Mouse (Mus musculus) midbrain, embryonic 16.5 days (tissue): ENCODE measurements around the gene Trappc10. TPM values are rescaled to one million over a fixed set of nuclear protein-coding genes. Genes with fewer than 3 reads are reported as not detected.

ENCODE experiments used
- ATAC-seq: fragments of 200-750 bp; cut with Nextera tagmentation; 2 replicates; pipeline ENCODE4 v1.8.0; 2017; ENCODE audit warnings: moderate TSS enrichment
- H3K27ac ChIP-seq: fragments of 300-500 bp; sonication (generic); 2 replicates; pipeline ENCODE4 v1.5.1; 2014; ENCODE audit warnings: mild to moderate bottlenecking, low read length, mixed read lengths
- H3K27me3 ChIP-seq: fragments of 300-500 bp; sonication (generic); 2 replicates; pipeline ENCODE4 v1.6.1; 2014; ENCODE audit warnings: low read depth, low read length, mixed read lengths; ENCODE audit not compliant: control insufficient read depth, insufficient read depth
- H3K36me3 ChIP-seq: fragments of 300-500 bp; sonication (generic); 2 replicates; pipeline ENCODE4 v1.6.1; 2014; ENCODE audit warnings: mild to moderate bottlenecking, low read length, moderate library complexity, mixed read lengths; ENCODE audit not compliant: control insufficient read depth, insufficient read depth
- H3K4me1 ChIP-seq: fragments of 300-500 bp; sonication (generic); 2 replicates; pipeline ENCODE4 v1.6.1; 2014; ENCODE audit warnings: mild to moderate bottlenecking, low read length, mixed read lengths; ENCODE audit not compliant: control insufficient read depth, insufficient read depth
- H3K4me2 ChIP-seq: fragments of 300-500 bp; sonication (generic); 2 replicates; pipeline ENCODE4 v1.6.1; 2014; ENCODE audit warnings: mild to moderate bottlenecking, low read length, mixed read lengths
- H3K4me3 ChIP-seq: fragments of 300-500 bp; sonication (generic); 2 replicates; pipeline ENCODE4 v1.5.1; 2014; ENCODE audit warnings: low read depth, mild to moderate bottlenecking, low read length, moderate library complexity, mixed read lengths
- H3K9ac ChIP-seq: fragments of 300-500 bp; sonication (generic); 2 replicates; pipeline ENCODE4 v1.6.1; 2014; ENCODE audit warnings: low read depth, low read length, mixed read lengths
- H3K9me3 ChIP-seq: fragments of 300-500 bp; sonication (generic); replicated peaks from 2 replicates; pipeline ENCODE4 v1.6.1; 2014; ENCODE audit warnings: mild to moderate bottlenecking, low read length, mixed read lengths; ENCODE audit not compliant: control insufficient read depth, poor library complexity, severe bottlenecking
- WGBS: fragments of 180-500 bp; shearing (Covaris S2); extraction: QIAGEN DNeasy Blood & Tissue Kit; methylation state at CpG from one replicate; pipeline ENCODE4 v1.1.7; 2014; 5-methylcytosine and 5-hydroxymethylcytosine counted together
- polyA plus RNA-seq: library from polyadenylated mRNA; unstranded; fragments of >200 nt; fragmentation: Nextera tagmentation; extraction: Ambion mirVana; gene quantifications from 2 replicates; pipeline ENCODE4 v1.2.1, GENCODE M21; 2015

Trappc10 gene
- polyA plus RNA-seq, 1 experiment from 2014 or later = 22.4 TPM

- Histone ChIP-seq H3K4me1 (no peaks in the 10 kb centered on the region), H3K9me3 (no peaks in the 10 kb centered on the region), H3K27me3 (no peaks in the 10 kb centered on the region), H3K27ac (no peak overlapping the region), H3K36me3 (peaks cover 5% of the 10 kb centered on the region; the same call in 1 of the 2 replicates), H3K9ac (no peak overlapping the region), H3K4me3 (no peak overlapping the region), H3K4me2 (no peak overlapping the region)
- no peak for ATAC-seq
- WGBS = 90% methylated on average over 8 of the region's 8 CpGs
Observed at GRCm38 (mm10) chr10:78227875-78228559, 16.4 kb downstream of the Trappc10 start.

DNA sequence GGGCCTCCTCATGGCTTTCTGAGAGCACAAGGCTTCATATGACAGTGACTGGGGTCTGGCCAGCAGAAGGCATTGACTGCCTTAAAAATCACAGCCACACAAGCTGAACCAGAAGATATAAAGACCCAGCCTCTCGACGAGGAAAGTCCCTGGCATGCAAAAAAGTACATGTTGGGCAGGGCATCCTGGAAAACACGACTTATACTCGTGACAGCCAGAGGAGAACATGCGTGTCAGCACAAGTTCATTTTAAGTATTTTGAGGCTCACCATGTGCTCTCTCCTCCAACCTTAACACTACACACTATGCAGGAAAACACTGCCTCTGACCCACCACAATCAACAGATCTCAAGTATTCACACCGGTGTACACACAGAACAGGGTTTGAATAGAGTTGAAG, 20.3 kb downstream of the Trappc10 start:
- Histone ChIP-seq H3K4me1 (no peaks in the 10 kb centered on the region), H3K9me3 (no peaks in the 10 kb centered on the region), H3K9ac (no peak overlapping the region), H3K4me3 (no peak overlapping the region), H3K27ac (no peak overlapping the region), H3K36me3 (peaks cover 11% of the 10 kb centered on the region), H3K4me2 (no peak overlapping the region), H3K27me3 (no peaks in the 10 kb centered on the region)
- no peak for ATAC-seq
- 93% methylated on average over 6 of the region's 6 CpGs for WGBS

GRCm38 (mm10) chr10:78222908-78223307, 21.5 kb downstream of the Trappc10 start:
- Histone ChIP-seq H3K9ac (no peak overlapping the region), H3K4me1 (no peaks in the 10 kb centered on the region), H3K27me3 (no peaks in the 10 kb centered on the region), H3K4me2 (no peak overlapping the region), H3K9me3 (no peaks in the 10 kb centered on the region), H3K4me3 (no peak overlapping the region), H3K36me3 (peaks cover 13% of the 10 kb centered on the region), H3K27ac (no peak overlapping the region)
- ATAC-seq = no peak
- 81% methylated on average over 4 of the region's 4 CpGs for WGBS

- H3K4me1 ChIP-seq = no peaks in the 10 kb centered on the region
- ATAC-seq = no peak
- peaks cover 24% of the 10 kb centered on the region for H3K36me3 ChIP-seq
- H3K9ac ChIP-seq = no peak overlapping the region
- 91% methylated on average over 7 of the region's 7 CpGs for WGBS
- no peaks in the 10 kb centered on the region for H3K27me3 ChIP-seq
- H3K4me3 ChIP-seq = no peak overlapping the region
- no peak overlapping the region for H3K4me2 ChIP-seq
- no peaks in the 10 kb centered on the region for H3K9me3 ChIP-seq
- no peak overlapping the region for H3K27ac ChIP-seq
Observed at GRCm38 (mm10) chr10:78221315-78221714, 23.1 kb downstream of the Trappc10 start.

GRCm38 (mm10) chr10:78219528-78219927, 24.9 kb downstream of the Trappc10 start:
- Histone ChIP-seq H3K36me3 (peaks cover 33% of the 10 kb centered on the region), H3K4me3 (no peak overlapping the region), H3K9me3 (no peaks in the 10 kb centered on the region), H3K4me1 (no peaks in the 10 kb centered on the region), H3K27ac (no peak overlapping the region), H3K9ac (no peak overlapping the region), H3K4me2 (no peak overlapping the region), H3K27me3 (no peaks in the 10 kb centered on the region)
- no peak for ATAC-seq
- 92% methylated on average over 1 of the region's 1 CpGs for WGBS

DNA sequence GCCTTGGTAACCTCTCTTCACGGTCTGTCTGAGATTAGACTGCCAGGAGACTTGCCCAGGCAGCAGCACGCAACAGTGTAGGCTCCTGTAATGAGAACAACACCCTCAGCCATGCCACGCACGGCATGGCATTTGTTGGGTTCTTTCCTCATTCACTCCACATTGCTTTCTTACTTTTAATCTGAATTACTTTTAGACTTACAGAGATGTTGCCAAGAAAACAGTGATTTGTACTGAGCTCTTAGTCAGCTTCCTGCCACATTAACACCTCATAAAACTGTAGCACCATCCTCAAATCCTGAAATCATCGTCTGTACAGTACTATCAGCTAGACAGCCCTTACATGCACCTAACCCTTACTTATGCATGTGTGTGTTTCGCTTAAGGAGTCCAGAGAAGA, 25.9 kb downstream of the Trappc10 start:
- no peak overlapping the region for H3K4me2 ChIP-seq
- H3K27me3 ChIP-seq = no peaks in the 10 kb centered on the region
- H3K4me3 ChIP-seq = no peak overlapping the region
- no peak overlapping the region for H3K9ac ChIP-seq
- no peak overlapping the region for H3K27ac ChIP-seq
- H3K36me3 ChIP-seq = peaks cover 41% of the 10 kb centered on the region
- no peaks in the 10 kb centered on the region for H3K9me3 ChIP-seq
- no peaks in the 10 kb centered on the region for H3K4me1 ChIP-seq
- no peak for ATAC-seq
- 94% methylated on average over 6 of the region's 6 CpGs for WGBS

DNA sequence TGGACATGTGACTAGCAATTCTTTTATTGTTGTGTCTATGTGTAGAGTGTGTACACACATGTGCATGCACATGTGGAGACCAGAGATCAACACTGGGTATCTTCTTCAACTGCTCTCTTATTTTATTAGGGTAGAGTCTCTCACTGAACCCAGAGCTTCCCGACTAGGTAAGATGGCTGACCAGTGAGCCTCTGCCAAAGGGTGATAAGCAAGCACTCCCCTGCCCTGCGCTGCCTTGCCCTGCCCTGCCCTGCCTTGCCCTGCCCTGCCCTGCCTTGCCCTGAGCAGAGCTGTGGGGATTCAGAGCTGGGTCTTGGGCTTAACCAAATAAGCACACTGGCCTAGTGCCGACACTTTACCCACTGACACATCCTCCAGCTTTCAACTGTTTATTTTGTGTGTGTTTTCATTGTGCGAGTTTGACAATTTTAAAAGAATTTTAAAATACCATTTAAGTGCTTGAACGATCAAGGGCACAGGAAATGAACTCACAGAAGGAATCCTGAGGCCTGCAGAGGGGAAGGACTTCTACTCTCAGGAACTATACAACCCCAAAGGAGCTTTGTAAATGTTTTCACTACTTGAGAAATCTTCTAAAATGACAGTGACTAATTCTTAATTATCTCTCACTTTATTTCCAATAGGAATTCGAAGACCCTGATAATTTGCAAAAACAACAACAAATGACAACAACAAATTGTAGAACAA, 27.9 kb downstream of the Trappc10 start:
- H3K27ac ChIP-seq = no peak overlapping the region
- H3K4me1 ChIP-seq = no peaks in the 10 kb centered on the region
- H3K9ac ChIP-seq = no peak overlapping the region
- 92% methylated on average over 6 of the region's 6 CpGs for WGBS
- H3K36me3 ChIP-seq = peaks cover 42% of the 10 kb centered on the region
- no peak overlapping the region for H3K4me2 ChIP-seq
- H3K9me3 ChIP-seq = no peaks in the 10 kb centered on the region
- H3K4me3 ChIP-seq = no peak overlapping the region
- no peak for ATAC-seq
- no peaks in the 10 kb centered on the region for H3K27me3 ChIP-seq

DNA sequence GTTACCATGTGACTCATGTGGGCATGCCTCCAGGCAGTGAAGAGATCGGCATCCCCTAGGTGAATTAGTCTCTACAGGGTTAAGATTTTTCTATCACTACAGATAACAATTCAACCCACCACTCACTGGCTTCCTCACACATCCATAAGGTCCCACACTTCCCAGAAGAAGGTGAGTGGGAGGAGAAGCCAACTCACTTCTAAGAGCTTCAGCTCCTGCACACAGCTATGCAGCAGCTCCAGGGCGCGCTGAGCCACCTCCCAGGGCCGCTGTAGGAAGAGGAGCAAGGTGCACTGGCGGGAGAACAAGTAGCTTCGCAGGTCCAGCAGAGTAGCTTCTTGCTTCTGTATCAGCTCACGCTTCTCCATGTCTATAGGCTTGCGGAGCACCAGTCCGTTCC, 30.1 kb downstream of the Trappc10 start:
- no peaks in the 10 kb centered on the region for H3K4me1 ChIP-seq
- H3K27ac ChIP-seq = no peak overlapping the region
- peaks cover 49% of the 10 kb centered on the region for H3K36me3 ChIP-seq
- no peak for ATAC-seq
- H3K4me2 ChIP-seq = no peak overlapping the region
- no peaks in the 10 kb centered on the region for H3K27me3 ChIP-seq
- H3K4me3 ChIP-seq = no peak overlapping the region
- H3K9me3 ChIP-seq = no peaks in the 10 kb centered on the region
- 97% methylated on average over 9 of the region's 9 CpGs for WGBS
- H3K9ac ChIP-seq = no peak overlapping the region

- no peak for ATAC-seq
- H3K36me3 ChIP-seq = peaks cover 55% of the 10 kb centered on the region
- 70% methylated on average over 6 of the region's 6 CpGs for WGBS
Observed at GRCm38 (mm10) chr10:78211311-78211710, 33.1 kb downstream of the Trappc10 start.

More at GRCm38 (mm10) chr10:78211311-78211710, 33.1 kb downstream of the Trappc10 start:
- no peak overlapping the region for H3K27ac ChIP-seq
- H3K4me2 ChIP-seq = no peak overlapping the region
- H3K27me3 ChIP-seq = no peaks in the 10 kb centered on the region
- H3K9ac ChIP-seq = no peak overlapping the region
- H3K4me3 ChIP-seq = no peak overlapping the region
- no peaks in the 10 kb centered on the region for H3K9me3 ChIP-seq
- no peaks in the 10 kb centered on the region for H3K4me1 ChIP-seq
